In genomic region chr8:84140838-84141237, GRCm38 (mm10) we compare ENCODE assay signal across 24 mouse cellular contexts. TPM values are rescaled to one million over a fixed set of nuclear protein-coding genes. Genes with fewer than 3 reads are reported as not detected.
"Had no signal": no experiment of that assay in that cellular context is flagged by ENCODE, and none has a peak within 500 bp of the region (broad histone marks: within the 10 kb centered on the region; RNA-seq: fewer than 3 reads in every experiment).

No protein-coding gene starts in this region.

- H3K9ac ChIP-seq: liver, embryonic 15.5 days; liver, postnatal 0 days; lung, embryonic 15.5 days; midbrain, embryonic 12.5 days; midbrain, embryonic 15.5 days; neural tube, embryonic 13.5 days; neural tube, embryonic 15.5 days; stomach, embryonic 15.5 days had no signal

- H3K9me3 ChIP-seq: liver, embryonic 15.5 days; lung, embryonic 15.5 days; megakaryocyte, embryonic 14.5 days; midbrain, embryonic 12.5 days; midbrain, embryonic 15.5 days; neural tube, embryonic 13.5 days; neural tube, embryonic 15.5 days; stomach, embryonic 15.5 days had no signal

- DNase-seq: liver, postnatal 0 days; lung, adult 2 months; lung, postnatal 14 days; lung, postnatal 36 days; retina, postnatal 1 day; right cerebral cortex, adult 18-20 months; right cerebral cortex, postnatal 25 days; thymus, adult 2 months; thymus, postnatal 25 days; thymus, postnatal 4 days had no signal

- ATAC-seq: liver, postnatal 0 days; lung, postnatal 0 days; midbrain, embryonic 15.5 days had no signal

- H3K27ac ChIP-seq: liver, embryonic 15.5 days; lung, embryonic 15.5 days; macrophage; midbrain, embryonic 12.5 days; midbrain, embryonic 15.5 days; neural tube, embryonic 13.5 days; neural tube, embryonic 15.5 days; stomach, embryonic 15.5 days; stomach, postnatal 0 days had no signal

- H3K4me3 ChIP-seq: liver, embryonic 15.5 days; lung, embryonic 15.5 days; megakaryocyte, embryonic 14.5 days; midbrain, embryonic 12.5 days; midbrain, embryonic 15.5 days; neural tube, embryonic 13.5 days; neural tube, embryonic 15.5 days; stomach, embryonic 15.5 days had no signal

- H3K4me1 ChIP-seq: liver, embryonic 15.5 days; lung, embryonic 15.5 days; midbrain, embryonic 12.5 days; stomach, embryonic 15.5 days had no signal

- H3K4me2 ChIP-seq: liver, embryonic 15.5 days; lung, embryonic 15.5 days; midbrain, embryonic 12.5 days; midbrain, embryonic 15.5 days; neural tube, embryonic 13.5 days; neural tube, embryonic 15.5 days; stomach, embryonic 15.5 days had no signal

- H3K27me3 ChIP-seq: liver, embryonic 15.5 days; lung, embryonic 15.5 days; megakaryocyte, embryonic 14.5 days; midbrain, embryonic 12.5 days; midbrain, embryonic 15.5 days; neural tube, embryonic 13.5 days; neural tube, embryonic 15.5 days; stomach, embryonic 15.5 days had no signal

RNA-seq across cellular contexts. Expression of gene Podnl1, which starts 15.0 kb away (rescaled TPM):
- polyA plus RNA-seq: liver, embryonic 15.5 days; liver, postnatal 0 days; macrophage; neural tube, embryonic 11.5 days had no signal

RNA-seq across cellular contexts. Expression of gene Nanos3, which starts 44.2 kb away (rescaled TPM):
- polyA plus RNA-seq: macrophage; spleen, adult 2 months; urinary bladder, adult 2 months had no signal
